Mouse (Mus musculus): ENCODE data around the gene Fam169a.
"Not testable (repeated sequence)": the region's sequence is repeated elsewhere in the genome, so short reads cannot be mapped to it uniquely, and the experiment has no call there.

Gene Fam169a

DNA sequence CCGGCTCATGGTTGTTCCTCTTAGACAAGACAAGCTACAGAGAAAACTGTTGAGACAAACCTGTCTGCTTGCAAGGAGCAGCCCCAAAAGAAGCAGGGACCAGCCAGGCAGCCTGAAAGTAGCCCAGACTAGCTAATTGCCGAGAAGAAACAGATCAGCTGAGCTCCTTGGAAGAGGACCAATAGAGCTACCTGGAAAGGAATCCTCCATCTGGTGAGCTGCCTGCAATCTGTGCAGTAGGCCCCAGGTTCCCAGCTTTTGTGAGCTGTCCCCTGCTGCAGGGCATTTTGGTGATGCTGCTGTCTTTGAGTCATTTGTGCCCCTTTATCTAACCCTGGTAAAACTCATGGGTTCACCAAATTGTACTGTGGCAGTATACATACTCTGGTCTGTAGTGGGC is 13.1 kb downstream of the Fam169a start:
- DNase-seq (ENCODE audit: low spot score) = no peak

DNA sequence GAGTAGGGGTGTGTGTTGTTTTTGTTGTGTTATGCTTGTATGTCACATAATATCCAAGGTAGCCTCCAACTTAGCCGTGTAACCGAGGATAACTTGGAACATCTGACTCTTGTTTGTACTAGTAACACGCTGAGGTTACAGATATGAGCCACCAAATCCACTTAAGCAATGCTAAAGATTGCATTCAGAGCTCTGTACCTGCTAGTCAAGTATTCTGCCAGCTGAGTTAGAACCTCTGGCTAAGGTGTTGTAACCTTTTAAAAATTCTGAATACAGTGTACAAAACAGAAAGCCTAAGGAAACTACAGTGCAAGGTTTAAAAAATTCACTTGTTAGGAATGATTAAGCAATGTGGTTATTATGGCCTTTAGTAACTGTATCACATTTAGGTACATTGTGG is 13.5 kb downstream of the Fam169a start:
- DNase-seq (ENCODE audit: low spot score) = no peak

DNA sequence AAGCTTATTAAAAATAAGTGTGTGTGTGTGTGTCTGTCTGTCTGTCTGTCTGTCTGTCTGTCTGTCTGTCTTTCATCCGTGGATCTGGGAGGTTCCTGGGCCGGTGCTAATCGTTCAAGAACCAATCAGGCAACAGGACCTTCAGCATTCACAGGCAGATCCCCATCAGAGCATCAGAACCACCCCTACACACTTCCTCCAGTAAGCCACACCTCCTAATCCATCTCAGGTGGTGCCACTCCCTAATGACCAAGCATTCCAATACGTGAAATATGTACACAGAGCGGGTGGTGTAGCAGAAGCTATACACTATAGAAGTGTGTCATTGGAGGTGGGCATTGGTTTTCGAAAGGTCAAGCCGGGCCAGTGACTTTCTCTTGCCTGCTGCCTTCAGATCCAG is 15.3 kb downstream of the Fam169a start:
- DNase-seq (ENCODE audit: low spot score) = no peak

DNA sequence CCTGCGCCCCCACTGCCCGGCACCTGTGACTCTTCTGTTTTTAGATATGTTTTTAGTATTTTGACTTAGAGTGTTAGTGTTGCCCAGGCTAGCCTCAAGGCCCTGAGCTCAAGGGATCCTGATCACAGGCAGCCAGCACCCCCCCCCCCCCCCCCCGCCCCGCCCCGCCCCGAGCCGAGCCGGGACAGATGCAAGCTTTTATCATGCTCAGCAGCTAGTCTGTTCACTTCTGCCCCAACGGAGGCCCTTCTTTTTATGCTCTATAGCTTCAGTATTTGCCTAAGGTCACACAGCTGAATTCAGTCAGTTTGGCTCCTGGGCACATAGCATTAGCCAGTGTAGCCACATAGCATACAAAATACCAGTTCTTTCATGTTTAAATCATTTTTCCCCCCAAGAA is 19.2 kb downstream of the Fam169a start:
- no peak for DNase-seq (ENCODE audit: low spot score)

DNA sequence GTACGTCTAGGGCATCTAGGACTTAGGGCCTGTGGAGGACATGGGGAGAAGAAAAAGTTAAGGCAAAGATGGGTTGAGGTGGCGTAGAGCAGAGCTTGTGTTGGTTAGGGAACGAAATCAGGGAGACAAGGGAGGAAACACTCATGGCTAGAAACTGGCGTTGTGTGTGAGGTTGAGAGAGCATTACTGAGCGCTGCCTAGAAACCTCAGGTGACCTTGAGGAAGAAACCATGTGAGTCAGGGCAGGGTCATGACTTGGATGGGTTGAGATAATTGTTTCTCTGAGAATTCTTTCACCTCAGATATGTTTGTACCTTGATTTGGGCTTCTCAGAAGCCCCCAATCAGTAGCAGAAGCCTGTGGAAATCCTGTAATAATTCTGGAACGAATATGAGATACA is 20.3 kb downstream of the Fam169a start:
- no peak for DNase-seq (ENCODE audit: low spot score)

DNA sequence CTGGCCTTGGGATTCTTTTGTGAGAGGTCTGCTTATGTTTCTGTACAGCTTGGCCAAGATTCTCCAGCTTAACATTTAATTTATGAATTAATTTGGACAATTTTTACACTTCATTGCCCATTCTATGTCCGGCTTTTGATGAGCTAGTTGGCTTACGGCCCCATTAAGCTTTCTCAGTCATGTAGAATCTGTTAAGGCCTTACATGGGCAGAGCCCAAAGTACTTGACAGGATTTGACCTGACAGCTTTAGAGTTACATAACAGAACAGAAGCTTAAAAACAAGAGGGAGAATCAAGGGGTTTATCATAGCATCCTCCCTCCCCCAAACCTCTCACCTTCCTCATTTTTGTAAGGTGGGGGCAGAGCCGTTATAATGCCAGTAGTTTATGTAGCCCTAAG is 21.1 kb downstream of the Fam169a start:
- no peak for DNase-seq (ENCODE audit: low spot score)

DNA sequence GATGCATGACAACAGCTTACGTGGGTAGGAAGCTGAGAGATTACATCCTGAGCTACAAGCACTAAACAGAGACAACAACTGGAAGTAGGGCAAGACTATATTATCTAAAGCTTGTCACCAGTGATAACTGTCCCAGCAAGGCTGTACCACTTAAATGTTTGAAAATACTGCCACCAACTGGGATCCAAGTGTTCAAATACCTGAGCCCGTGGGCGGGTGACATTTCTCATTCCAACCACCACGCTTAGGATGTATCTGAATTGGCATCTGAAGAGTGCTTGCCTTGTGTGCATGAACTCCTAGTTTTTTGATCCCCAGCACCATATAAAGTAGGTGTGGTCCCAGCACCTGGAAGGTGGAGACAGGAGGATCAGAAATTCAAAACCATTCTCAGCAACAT is 28.6 kb downstream of the Fam169a start:
- no peak for DNase-seq (ENCODE audit: low spot score)

DNA sequence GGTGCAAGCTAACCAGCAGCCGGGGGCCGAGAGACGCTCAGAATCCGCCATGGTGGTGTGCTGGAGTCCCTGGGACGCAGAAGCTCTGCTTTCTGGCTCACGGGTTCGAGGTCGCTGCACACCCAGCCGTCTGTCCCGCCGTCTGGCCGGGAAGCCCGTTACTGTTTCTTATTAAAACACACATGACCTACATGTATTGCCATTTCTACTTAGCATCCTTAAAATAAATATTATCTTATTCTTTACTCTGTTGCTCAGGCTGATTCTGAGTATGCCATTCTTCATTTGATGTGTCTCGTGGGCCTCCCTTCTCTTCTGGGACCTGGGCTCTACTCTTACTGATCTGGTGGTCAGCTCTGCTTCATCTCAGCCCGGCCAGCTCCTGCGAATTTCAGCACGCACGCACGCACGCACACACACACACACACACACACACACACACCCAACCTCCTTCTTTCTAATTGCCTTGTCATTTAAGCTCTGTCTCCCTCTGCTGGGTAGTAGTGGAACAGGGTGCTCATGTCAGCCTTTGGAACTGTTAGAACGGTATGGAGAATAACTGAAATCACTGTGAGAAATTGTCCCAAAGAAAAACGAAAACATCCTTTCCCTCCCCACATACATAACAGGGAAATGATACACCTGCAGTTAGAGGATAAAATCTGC is 32.2 kb downstream of the Fam169a start, which contains the start of gene Gm6169:
Gene Gm6169, minus strand, starts transcription at position 51 of the 666 bp plus-strand sequence.
- DNase-seq (ENCODE audit: low spot score) = peak; percentile 54

DNA sequence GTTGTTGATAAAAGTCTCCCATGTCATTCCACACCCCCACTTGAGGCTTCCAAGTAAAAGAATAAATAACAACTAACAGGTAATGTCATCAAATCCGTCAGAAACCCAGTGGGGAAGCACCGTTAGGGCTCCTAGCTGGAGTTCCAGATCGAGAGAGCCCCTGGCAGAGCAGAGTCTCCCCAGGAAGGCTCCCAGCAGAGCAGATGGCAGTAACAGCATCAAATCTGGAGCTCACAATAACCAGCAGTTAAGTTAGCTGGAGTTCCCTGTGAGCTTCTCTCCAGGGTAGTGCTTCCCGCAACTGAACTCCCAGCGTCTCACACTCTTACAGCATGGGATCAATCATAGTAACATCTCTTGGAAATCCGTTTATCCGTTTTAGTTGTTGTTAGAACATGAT is 37.9 kb downstream of the Fam169a start:
- no peak for DNase-seq (ENCODE audit: low spot score)

DNA sequence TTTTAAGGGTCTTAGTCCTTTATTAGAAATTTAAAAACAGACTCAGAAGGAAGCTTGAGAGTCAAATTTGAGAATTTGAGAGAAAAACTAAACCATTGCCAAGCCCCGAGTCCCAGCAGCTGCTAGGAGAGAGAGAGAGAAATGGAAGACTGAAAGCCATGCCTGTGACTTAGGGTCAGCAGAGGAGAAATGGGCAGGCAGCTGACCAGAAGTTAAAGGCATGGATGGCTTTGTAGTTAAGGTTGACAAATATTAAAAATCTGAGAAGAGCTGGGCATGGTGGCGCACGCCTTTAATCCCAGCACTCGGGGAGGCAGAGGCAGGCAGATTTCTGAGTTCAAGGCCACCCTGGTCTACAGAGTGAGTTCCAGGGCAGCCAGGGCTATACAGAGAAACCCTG is 40.6 kb downstream of the Fam169a start:
- not testable (repeated sequence) for DNase-seq (ENCODE audit: low spot score)

DNA sequence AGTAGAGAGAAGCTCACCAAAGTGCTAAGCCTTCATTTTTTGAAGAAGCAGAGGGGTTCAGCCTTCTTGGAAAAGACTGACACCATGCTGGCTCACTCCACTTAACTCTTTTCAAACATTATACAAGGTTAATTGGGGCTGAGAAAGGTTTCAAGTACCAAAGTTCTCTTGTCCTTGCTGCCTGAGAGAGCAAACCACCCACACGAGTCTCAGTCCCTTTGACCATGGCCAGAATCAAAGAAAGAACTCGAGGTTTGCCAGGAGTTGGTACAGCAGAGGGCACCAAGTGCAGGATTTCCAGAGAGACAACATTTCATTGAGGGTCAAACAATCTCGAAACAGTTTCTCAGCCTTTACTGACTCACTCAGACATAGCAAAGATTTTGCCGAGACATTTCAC is 42.0 kb downstream of the Fam169a start:
- no peak for DNase-seq (ENCODE audit: low spot score)

DNA sequence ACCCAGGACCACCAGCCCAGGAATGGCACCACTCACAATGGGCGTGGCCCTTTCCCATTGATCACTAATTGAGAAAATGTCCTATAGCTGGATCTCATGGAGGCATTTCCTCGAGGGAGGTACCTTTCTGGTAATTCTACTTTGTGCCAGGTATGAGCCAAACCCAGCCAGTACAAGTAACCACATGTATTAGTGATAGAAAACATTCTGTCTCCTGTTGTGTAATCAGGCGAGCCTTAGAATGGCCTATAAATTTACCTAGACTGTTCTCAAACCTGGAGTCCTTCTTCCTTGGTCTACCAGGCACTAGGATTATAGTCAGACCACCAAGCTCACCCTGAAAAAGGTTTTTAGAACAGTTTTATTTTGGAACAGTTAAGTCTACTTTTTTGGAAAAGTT is 54.3 kb downstream of the Fam169a start:
- DNase-seq (ENCODE audit: low spot score) = no peak

DNA sequence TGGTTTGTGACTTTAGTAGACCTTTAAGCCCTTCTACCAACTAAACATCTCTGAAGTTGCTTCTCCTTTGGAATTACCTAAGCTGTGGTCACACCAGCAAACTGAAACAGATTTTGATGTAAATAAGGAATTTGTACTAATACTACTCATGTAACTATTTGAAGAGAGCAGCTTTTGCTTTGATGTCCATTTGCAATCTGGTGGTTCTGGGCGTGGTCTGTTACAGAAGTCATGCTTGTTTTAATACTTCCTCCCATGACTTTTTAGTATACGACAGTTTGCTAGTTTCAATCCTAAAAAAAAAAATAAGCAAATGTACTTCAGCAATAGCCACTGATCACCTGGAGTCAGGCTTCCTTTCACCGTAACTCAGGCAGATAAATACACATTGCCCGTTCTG is 62.6 kb downstream of the Fam169a start:
- not testable (repeated sequence) for DNase-seq (ENCODE audit: low spot score)

DNA sequence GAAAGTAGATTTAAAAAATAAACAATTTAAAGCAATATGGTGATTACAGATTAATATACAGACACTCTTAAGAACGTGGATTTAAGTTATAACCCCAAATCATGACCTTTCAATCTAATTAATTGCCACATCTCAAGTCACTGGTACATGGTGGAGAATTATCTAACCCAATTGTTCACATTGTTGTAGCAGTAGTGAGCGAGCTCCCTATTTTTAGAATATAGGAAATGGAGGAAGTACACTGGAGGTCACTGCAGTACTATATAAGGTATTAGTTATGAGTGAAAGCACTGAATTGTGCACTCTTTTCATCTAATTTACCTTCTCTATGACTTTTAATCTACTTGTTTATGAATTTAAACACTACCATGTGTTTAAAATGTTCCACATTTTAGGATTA is 63.3 kb downstream of the Fam169a start:
- not testable (repeated sequence) for DNase-seq (ENCODE audit: low spot score)

DNA sequence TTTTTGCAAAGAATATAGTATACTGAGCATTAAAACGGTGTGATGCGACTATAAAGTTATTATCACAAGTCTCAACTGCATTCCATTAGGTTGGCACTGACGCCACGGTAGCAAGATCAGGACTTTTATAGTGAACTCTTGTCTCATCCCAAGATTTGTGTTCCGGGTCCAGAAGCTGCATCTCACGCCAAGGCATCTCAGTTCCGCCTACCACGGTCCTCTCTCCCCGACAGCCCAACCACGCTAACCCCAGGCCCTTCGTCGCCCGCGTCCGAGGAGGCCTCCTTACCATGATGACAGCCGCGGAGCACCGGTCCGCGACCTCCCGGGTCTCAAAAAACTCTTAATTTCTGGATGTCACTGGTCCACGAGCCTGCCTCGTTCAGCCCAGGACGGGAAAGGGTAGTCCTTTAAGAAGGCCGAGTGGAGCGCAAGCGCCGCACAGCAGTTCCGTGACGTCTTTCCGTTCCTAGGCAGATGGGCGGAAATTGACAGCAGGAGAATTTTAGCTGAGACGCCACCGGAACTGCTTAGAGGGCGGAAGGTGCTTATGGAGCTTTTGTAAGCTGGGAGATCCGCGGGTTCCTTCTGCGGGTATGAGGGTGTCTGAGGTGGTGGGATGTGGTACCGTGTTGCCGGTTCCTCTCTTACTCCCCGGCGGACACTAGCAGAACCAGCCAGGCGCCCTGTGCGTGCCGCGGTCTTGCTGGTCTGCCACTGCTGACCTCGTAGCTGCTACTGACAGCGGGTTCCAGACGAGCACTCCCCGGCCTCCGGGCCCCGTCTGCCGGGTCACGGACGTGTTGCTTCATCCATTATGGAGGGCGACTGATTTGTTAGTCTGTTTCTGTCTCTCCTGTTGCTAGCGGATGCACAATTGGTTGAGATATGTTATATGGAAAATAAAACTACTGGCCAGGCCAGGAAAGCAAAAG is 70.6 kb downstream of the Fam169a start, which contains the start of the genes Gfm2 and Nsa2:
Gene Gfm2, plus strand, starts transcription at position 472 of the 935 bp plus-strand sequence.
Gene Nsa2, minus strand, starts transcription at position 472 of the 935 bp plus-strand sequence.
- DNase-seq (ENCODE audit: low spot score) = peak; percentile 86

DNA sequence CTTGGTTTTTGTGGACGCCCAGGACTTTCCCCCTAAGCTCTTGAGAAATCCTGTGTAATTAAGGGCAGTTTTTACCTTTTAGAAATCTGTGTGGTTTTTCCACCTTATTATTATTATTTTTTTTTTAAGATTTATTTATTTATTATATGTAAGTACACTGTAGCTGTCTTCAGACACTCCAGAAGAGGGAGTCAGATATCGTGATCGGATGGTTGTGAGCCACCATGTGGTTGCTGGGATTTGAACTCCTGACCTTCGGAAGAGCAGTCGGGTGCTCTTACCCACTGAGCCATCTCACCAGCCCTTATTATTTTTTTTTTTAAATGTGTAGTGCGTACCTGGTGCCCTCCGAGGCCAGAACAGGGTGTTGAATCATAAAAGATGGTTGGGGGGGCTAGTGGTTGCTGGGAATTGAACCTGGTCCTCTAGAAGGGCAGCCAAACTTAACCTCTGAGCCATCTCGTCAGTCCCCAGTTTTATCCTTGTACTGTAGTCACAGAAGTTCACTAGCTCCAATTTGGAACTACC is 71.4 kb downstream of the Fam169a start:
- DNase-seq (ENCODE audit: low spot score) = not testable (repeated sequence)

DNA sequence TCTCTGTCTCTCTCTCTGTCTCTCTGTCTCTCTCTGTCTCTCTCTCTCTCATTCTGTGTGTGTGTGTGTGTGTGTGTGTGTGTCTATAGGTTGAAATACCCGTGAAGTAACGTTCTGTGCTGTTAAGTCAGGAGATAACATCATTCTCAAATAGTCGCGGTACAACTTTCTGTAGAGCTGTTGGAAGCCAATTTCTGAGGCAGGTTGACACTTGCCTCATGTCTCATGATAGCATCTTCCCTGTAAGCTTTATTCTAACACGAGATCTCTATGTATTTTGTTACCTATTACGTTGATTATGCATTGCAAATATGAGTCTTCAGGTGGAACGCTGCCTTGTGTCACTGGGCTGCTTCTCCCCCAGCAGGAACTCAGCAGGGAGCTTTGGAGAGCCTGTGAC is 75.2 kb downstream of the Fam169a start:
- no peak for DNase-seq (ENCODE audit: low spot score)

DNA sequence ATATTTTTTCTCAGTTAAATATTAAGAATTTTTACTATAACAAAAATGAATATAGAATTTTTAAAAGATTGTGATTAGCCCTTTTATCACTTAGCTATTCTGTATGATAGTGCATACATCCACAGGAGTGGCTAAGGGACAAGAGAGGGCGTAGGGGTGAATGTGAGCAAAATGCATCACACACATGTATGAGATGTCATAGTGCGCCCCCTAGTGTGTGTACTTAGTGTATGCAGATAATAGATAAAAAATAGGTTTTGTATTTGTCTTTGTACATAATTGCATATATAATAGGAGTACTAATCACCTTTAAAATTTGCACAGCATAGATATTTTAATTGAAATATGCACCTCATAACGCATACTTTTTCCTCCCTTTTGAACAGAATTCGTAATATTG is 78.7 kb downstream of the Fam169a start:
- DNase-seq (ENCODE audit: low spot score) = peak; percentile 16

DNA sequence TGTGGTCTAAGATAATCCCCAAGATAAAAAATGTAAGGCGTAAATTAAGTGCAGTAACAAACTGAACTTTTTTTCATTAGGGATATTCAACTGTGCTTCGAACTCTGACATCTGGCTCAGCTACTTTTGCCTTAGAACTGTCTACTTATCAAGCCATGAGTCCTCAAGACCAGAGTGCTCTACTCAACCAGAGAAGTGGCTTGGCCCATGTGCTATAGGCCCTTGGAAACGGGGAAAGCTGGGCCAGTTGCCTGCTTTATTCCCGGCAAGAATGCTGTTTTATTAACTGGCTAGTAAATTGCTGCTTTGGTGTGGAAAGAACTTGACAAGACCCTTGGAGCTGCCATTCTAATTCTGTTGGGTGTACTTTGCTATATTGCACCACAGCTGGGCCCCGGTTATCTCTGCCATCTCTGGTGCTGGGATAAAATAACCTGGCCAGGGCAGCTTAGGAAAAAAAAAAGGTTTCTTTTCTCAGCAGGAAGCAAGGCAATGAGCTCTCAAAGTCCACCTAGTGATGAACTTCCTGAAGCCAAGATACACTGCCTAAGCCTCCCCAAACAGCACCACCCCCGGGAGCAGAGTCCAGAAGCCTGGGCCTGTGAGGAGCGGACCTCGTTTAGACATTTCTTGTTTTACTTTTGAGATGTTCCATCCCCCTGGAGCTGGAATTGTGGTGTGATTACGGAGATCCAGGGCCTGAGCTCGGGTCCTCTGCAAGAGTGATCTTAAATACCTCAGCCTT is 108.6 kb downstream of the Fam169a start:
- DNase-seq (ENCODE audit: low spot score) = no peak

DNA sequence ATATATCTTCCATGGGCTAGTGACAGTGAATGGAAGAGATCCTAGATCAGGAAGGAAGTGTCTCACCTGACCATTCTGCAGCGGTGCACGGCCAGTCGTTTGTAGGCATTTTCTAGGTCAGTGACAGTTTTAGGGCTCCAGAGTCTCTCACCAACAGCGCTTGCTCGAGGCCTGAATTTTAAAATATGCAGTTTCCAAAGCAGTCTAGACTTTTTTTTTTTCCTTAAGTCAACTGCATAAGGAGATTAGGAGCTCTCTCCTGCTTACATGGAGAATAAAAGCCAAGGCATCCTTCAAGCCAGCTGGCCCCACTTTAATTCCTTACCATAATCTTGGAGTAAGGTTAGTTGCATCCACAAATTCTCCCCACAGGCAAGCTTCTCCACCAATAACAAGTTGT is 109.6 kb downstream of the Fam169a start:
- no peak for DNase-seq (ENCODE audit: low spot score)

DNA sequence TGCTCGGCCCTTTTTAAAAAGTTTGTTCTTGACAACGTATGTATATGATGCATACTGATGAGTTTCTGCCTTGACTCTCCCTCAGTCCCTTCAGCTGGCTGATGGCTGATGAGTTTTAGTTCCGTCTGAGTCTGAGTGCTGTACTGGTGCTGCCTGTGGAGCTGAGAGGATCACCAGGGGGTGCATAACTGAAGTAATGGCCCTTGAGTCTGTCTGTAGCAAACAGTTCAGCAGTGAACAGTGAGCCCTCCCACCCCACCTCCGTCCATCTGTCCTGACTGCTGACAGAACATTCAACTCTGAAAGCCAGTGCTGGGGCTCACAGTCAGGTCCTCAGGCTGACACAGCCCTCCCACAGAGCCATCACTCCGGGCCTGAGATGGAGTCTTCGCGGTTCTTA is 111.9 kb downstream of the Fam169a start:
- DNase-seq (ENCODE audit: low spot score) = no peak

Data from ovary, postnatal 14 days (tissue).